Mouse (Mus musculus) kidney, embryonic 15.5 days (tissue): Measurements from ENCODE around the gene Afp. TPM values are rescaled to one million over a fixed set of nuclear protein-coding genes. Genes with fewer than 3 reads are reported as not detected.
A peak's percentile ranks its signal among the peaks of the same experiment; 100 is the strongest.

Source experiments
- ATAC-seq: fragments of 200-750 bp; cut with Nextera tagmentation; replicated peaks from 2 replicates; pipeline ENCODE4 v1.8.0; 2017; ENCODE audit warnings: moderate TSS enrichment; ENCODE audit not compliant: low FRiP score
- H3K27ac ChIP-seq: fragments of 300-500 bp; sonication (generic); 2 replicates; pipeline ENCODE4 v1.5.1; 2015; ENCODE audit warnings: mild to moderate bottlenecking, inconsistent platforms
- H3K27me3 ChIP-seq: fragments of 300-500 bp; sonication (generic); 2 replicates; pipeline ENCODE4 v1.6.1; 2015; ENCODE audit warnings: inconsistent platforms
- H3K36me3 ChIP-seq: fragments of 300-500 bp; sonication (generic); 2 replicates; pipeline ENCODE4 v1.6.1; 2015; ENCODE audit warnings: inconsistent platforms
- H3K4me1 ChIP-seq: fragments of 300-500 bp; sonication (generic); 2 replicates; pipeline ENCODE4 v1.6.1; 2015; ENCODE audit warnings: inconsistent platforms
- H3K4me2 ChIP-seq: fragments of 300-500 bp; sonication (generic); 2 replicates; pipeline ENCODE4 v1.6.1; 2015; ENCODE audit warnings: moderate library complexity, mild to moderate bottlenecking, inconsistent platforms
- H3K4me3 ChIP-seq: fragments of 300-500 bp; sonication (generic); replicated peaks from 2 replicates; pipeline ENCODE4 v1.5.1; 2015; ENCODE audit warnings: mild to moderate bottlenecking, inconsistent platforms
- H3K9ac ChIP-seq: fragments of 300-500 bp; sonication (generic); 2 replicates; pipeline ENCODE4 v1.6.1; 2015; ENCODE audit warnings: mild to moderate bottlenecking, inconsistent platforms
- H3K9me3 ChIP-seq: fragments of 300-500 bp; sonication (generic); replicated peaks from 2 replicates; pipeline ENCODE4 v1.6.1; 2016; ENCODE audit warnings: inconsistent platforms
- WGBS: fragments of 180-500 bp; shearing (Covaris S2); methylation state at CpG from one replicate; pipeline ENCODE4 v1.1.7; 2015; ENCODE audit warnings: mixed read lengths; 5-methylcytosine and 5-hydroxymethylcytosine counted together
- polyA plus RNA-seq: library from polyadenylated mRNA; unstranded; fragments of >200 nt; fragmentation: Nextera tagmentation; extraction: Ambion mirVana; gene quantifications from 2 replicates; pipeline ENCODE4 v1.2.1, GENCODE M21; 2015

Afp gene
- polyA plus RNA-seq, 1 experiment from 2014 or later = 206 TPM

DNA sequence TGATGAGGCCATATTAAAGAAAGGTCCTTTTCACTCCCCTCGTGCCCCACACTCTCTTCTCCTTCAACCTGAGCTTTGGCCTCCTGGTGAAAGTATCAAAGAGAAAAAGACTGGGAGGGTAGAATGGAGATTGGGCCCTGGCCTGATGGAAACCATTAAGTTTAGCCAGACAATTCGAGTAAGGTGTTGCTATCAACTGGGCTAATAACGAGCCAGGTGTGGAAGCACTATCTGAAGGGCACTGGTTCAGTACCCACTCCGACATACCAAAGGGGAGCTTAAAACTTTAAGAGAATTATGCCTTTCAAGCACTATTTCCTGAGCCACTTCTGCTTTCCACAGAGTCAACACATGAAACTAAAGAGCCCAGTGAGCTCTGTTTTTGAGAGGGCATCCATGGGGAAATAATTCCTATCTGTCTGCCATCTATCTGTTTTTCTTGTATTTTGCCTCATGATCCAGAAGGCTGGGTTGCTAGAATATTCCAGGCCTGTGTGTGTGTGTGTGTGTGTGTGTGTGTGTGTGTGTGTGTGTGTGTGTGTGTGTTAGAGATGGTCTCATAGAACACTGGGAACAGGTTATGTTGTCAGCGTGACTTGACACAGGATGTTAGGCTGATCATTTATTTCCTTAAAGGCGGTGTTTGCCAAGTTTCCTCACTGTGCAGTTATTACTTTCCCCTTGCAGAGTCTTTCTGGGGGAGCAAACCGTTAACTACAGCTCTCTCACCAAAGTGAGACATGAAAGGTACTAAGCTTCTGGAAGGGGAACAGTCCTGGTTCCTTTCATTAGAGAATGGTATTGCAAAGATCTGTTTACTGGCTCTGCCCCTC, 13.0 kb upstream of the Afp start:
- H3K9ac ChIP-seq = no peak overlapping the region
- H3K9me3 ChIP-seq = no peaks in the 10 kb centered on the region
- no peak overlapping the region for H3K27ac ChIP-seq
- 67% methylated on average over 7 of the region's 7 CpGs for WGBS
- H3K36me3 ChIP-seq = no peaks in the 10 kb centered on the region
- no peak overlapping the region for H3K4me2 ChIP-seq
- no peak overlapping the region for H3K4me3 ChIP-seq
- no peaks in the 10 kb centered on the region for H3K27me3 ChIP-seq
- ATAC-seq = no peak
- H3K4me1 ChIP-seq = no peaks in the 10 kb centered on the region

DNA sequence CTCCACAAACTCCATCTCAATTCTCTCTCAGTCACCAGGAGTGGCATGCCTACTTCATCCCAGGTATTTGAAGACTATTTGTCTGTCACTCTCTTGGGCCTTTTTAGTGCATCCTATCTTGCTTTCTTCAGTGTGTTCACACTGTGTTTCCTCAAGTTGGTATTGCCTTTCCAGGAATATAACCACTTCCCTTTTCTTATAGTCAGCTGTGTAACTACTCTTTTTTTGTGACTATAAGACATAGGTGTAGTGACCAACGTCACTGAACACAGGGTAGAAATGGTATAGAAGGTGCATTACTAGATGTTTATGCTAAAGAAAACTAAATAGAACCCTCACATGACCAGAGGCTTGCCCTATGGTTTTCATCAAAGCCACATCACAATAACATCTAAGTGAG, 11.7 kb upstream of the Afp start:
- Histone ChIP-seq H3K4me2 (no peak overlapping the region), H3K4me3 (no peak overlapping the region), H3K27ac (no peak overlapping the region), H3K4me1 (no peaks in the 10 kb centered on the region), H3K27me3 (no peaks in the 10 kb centered on the region), H3K9ac (no peak overlapping the region), H3K36me3 (no peaks in the 10 kb centered on the region), H3K9me3 (no peaks in the 10 kb centered on the region)
- WGBS = 91% methylated on average over 1 of the region's 1 CpGs
- no peak for ATAC-seq

DNA sequence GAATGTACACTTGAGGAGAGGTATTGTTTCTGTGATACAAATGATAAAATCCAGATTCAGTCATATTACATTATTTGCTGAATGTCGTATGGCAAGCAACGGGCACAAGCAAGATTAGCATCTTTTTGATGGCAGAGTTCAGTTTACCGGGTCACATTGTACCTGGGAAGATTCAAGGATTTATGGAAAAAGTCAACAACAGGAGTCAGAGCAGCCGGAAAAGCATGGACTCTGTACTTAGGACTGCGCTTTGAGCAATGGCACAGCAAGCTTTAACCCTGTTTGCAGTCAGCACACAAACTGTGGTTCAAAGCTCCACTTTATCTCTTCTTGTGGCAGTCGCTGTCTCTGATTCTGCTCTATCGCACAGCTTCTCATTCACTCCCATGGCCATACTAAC, 4.9 kb upstream of the Afp start:
- H3K27me3 ChIP-seq = no peaks in the 10 kb centered on the region
- WGBS = 86% methylated on average over 7 of the region's 7 CpGs
- ATAC-seq = no peak
- H3K27ac ChIP-seq = no peak overlapping the region
- no peak overlapping the region for H3K9ac ChIP-seq
- no peaks in the 10 kb centered on the region for H3K36me3 ChIP-seq
- no peak overlapping the region for H3K4me2 ChIP-seq
- no peaks in the 10 kb centered on the region for H3K9me3 ChIP-seq
- H3K4me3 ChIP-seq = no peak overlapping the region
- H3K4me1 ChIP-seq = no peaks in the 10 kb centered on the region

DNA sequence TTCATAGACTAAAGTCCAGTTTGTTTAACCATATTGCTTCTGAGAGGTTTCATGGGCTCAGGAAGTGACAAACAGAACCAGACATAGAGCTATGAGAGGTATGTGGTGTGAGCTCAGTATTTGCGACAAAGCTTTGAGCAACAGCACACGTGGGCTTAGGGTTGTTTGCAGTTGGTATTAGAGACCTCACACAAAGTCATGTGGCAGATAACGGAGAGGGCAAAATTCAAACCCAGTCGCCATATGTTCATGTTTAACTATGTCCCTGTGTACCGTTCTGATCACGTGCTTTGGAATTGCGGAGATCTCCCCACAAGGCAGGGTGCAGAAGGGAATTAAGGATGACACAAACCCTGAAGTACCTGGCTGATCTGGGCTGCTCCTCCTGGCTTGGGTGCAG, 2.2 kb upstream of the Afp start:
- H3K4me1 ChIP-seq = 0 out of 2 replicates have a peak, but pooled peaks cover 6% of the 10 kb centered on the region
- H3K4me3 ChIP-seq = no peak overlapping the region
- no peak for ATAC-seq
- H3K4me2 ChIP-seq = no peak overlapping the region
- H3K27me3 ChIP-seq = no peaks in the 10 kb centered on the region
- H3K27ac ChIP-seq = no peak overlapping the region
- H3K9me3 ChIP-seq = no peaks in the 10 kb centered on the region
- no peak overlapping the region for H3K9ac ChIP-seq
- H3K36me3 ChIP-seq = no peaks in the 10 kb centered on the region
- 89% methylated on average over 7 of the region's 7 CpGs for WGBS

- no peaks in the 10 kb centered on the region for H3K36me3 ChIP-seq
- H3K4me3 ChIP-seq = no peak overlapping the region
- ATAC-seq = 0 out of 2 replicates have a peak, but pooled peaks have one; percentile 44
- WGBS = 69% methylated on average over 9 of the region's 9 CpGs
- H3K27ac ChIP-seq = no peak overlapping the region
- no peaks in the 10 kb centered on the region for H3K27me3 ChIP-seq
- 0 out of 2 replicates have a peak, but pooled peaks cover 6% of the 10 kb centered on the region for H3K4me1 ChIP-seq
- no peak overlapping the region for H3K9ac ChIP-seq
- H3K4me2 ChIP-seq = no peak overlapping the region
- no peaks in the 10 kb centered on the region for H3K9me3 ChIP-seq
Measured at GRCm38 (mm10) chr5:90492440-90492839, 1.9 kb downstream of the Afp start.

DNA sequence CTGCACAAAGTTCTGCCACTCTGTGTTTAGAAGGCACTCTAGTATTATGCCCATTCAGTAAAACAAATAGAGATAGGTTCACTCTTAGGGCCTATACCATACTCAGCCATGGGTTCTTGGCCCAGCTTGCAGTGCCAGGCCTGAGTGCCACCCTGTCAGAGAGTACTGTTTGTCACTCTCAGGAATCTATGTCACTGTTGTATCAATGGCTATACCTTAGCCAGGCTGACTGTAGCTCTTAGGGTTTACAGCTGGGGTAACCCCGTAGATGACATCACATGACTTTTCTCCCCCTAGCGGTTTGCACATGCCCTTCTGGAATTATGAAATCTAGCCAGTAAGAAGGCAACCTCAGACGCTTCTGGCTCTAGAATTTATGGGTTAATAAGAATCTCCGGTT, 3.8 kb downstream of the Afp start:
- Histone ChIP-seq H3K27me3 (no peaks in the 10 kb centered on the region), H3K9me3 (no peaks in the 10 kb centered on the region), H3K4me3 (no peak overlapping the region), H3K4me2 (no peak overlapping the region), H3K9ac (no peak overlapping the region), H3K27ac (no peak overlapping the region), H3K36me3 (no peaks in the 10 kb centered on the region), H3K4me1 (0 out of 2 replicates have a peak, but pooled peaks cover 6% of the 10 kb centered on the region)
- 82% methylated on average over 4 of the region's 4 CpGs for WGBS
- no peak for ATAC-seq

- no peak overlapping the region for H3K4me3 ChIP-seq
- WGBS = 77% methylated on average over 7 of the region's 7 CpGs
- H3K4me1 ChIP-seq = no peaks in the 10 kb centered on the region
- no peak for ATAC-seq
- H3K36me3 ChIP-seq = no peaks in the 10 kb centered on the region
- no peak overlapping the region for H3K4me2 ChIP-seq
- no peaks in the 10 kb centered on the region for H3K9me3 ChIP-seq
- no peak overlapping the region for H3K27ac ChIP-seq
- H3K9ac ChIP-seq = no peak overlapping the region
- no peaks in the 10 kb centered on the region for H3K27me3 ChIP-seq
Measured at GRCm38 (mm10) chr5:90499509-90499908, 9.0 kb downstream of the Afp start.

GRCm38 (mm10) chr5:90500714-90501113, 10.2 kb downstream of the Afp start:
- Histone ChIP-seq H3K27ac (no peak overlapping the region), H3K4me3 (no peak overlapping the region), H3K9me3 (no peaks in the 10 kb centered on the region), H3K9ac (no peak overlapping the region), H3K27me3 (no peaks in the 10 kb centered on the region), H3K4me2 (no peak overlapping the region), H3K36me3 (no peaks in the 10 kb centered on the region), H3K4me1 (no peaks in the 10 kb centered on the region)
- WGBS = 5% methylated on average over 6 of the region's 6 CpGs
- peak; percentile 54; the same call in 1 of the 2 replicates for ATAC-seq

- Histone ChIP-seq H3K9me3 (no peaks in the 10 kb centered on the region), H3K4me2 (no peak overlapping the region), H3K27ac (no peak overlapping the region), H3K9ac (no peak overlapping the region), H3K36me3 (no peaks in the 10 kb centered on the region), H3K4me3 (no peak overlapping the region), H3K4me1 (no peaks in the 10 kb centered on the region), H3K27me3 (no peaks in the 10 kb centered on the region)
- ATAC-seq = no peak
- 92% methylated on average over 5 of the region's 5 CpGs for WGBS
Measured at GRCm38 (mm10) chr5:90501752-90502151, 11.2 kb downstream of the Afp start.

GRCm38 (mm10) chr5:90504742-90505141, 14.2 kb downstream of the Afp start:
- Histone ChIP-seq H3K4me1 (0 out of 2 replicates have a peak, but pooled peaks cover 4% of the 10 kb centered on the region), H3K36me3 (no peaks in the 10 kb centered on the region), H3K27me3 (no peaks in the 10 kb centered on the region), H3K9me3 (no peaks in the 10 kb centered on the region), H3K27ac (no peak overlapping the region), H3K4me2 (no peak overlapping the region), H3K4me3 (no peak overlapping the region), H3K9ac (no peak overlapping the region)
- WGBS = 80% methylated on average over 11 of the region's 11 CpGs
- ATAC-seq = no peak

- 0 out of 2 replicates have a peak, but pooled peaks have one; percentile 50 for ATAC-seq
- H3K4me2 ChIP-seq = no peak overlapping the region
- 0 out of 2 replicates have a peak, but pooled peaks cover 4% of the 10 kb centered on the region for H3K4me1 ChIP-seq
- no peaks in the 10 kb centered on the region for H3K9me3 ChIP-seq
- no peaks in the 10 kb centered on the region for H3K36me3 ChIP-seq
- H3K9ac ChIP-seq = no peak overlapping the region
- WGBS = 43% methylated on average over 2 of the region's 2 CpGs
- no peaks in the 10 kb centered on the region for H3K27me3 ChIP-seq
- no peak overlapping the region for H3K27ac ChIP-seq
- H3K4me3 ChIP-seq = no peak overlapping the region
Measured at GRCm38 (mm10) chr5:90506507-90506906, 16.0 kb downstream of the Afp start.

DNA sequence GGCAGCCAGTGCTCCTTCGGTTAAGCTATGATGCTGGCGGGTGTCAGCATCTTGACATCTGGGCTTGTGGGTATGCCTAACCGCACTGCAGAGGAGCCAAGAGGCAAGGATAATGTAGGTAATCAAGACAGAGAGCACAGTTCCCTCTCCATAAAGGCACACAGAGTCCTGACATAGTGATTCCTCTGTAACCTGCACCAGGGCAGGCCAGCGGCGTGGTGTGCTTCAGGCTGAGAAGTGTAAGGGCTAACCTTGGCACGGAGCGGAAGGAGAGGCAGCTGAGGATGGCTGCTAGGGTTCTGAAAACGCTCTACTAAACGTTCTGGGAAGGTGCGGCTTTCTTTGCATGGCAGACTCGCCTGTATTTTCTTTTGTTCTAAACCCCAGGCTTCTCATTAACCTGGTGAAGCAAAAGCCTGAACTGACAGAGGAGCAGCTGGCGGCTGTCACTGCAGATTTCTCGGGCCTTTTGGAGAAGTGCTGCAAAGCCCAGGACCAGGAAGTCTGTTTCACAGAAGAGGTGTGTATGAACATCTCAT, 16.9 kb downstream of the Afp start:
- Histone ChIP-seq H3K27ac (peak overlapping the region; percentile 60; the same call in 1 of the 2 replicates), H3K36me3 (no peaks in the 10 kb centered on the region), H3K9me3 (no peaks in the 10 kb centered on the region), H3K27me3 (no peaks in the 10 kb centered on the region), H3K4me2 (no peak overlapping the region), H3K9ac (no peak overlapping the region), H3K4me1 (0 out of 2 replicates have a peak, but pooled peaks cover 4% of the 10 kb centered on the region), H3K4me3 (no peak overlapping the region)
- WGBS = 54% methylated on average over 13 of the region's 13 CpGs
- ATAC-seq = peak; percentile 55
